Mouse (Mus musculus) midbrain, postnatal 0 days (tissue): ENCODE data around the gene Mrnip. TPM values are rescaled to one million over a fixed set of nuclear protein-coding genes. Genes with fewer than 3 reads are reported as not detected.

ENCODE experiments used
- ATAC-seq: fragments of 200-750 bp; cut with Nextera tagmentation; 2 replicates; pipeline ENCODE4 v1.8.0; 2017; ENCODE audit warnings: moderate number of reproducible peaks, mild to moderate bottlenecking, moderate TSS enrichment, moderate library complexity; ENCODE audit not compliant: low FRiP score
- DNase-seq: peaks from one replicate; pipeline ENCODE4 v3.0.0-alpha.2; 2015; ENCODE audit warnings: low spot score
- H3K27ac ChIP-seq: fragments of 300-500 bp; sonication (generic); 2 replicates; pipeline ENCODE4 v1.5.1; 2014; ENCODE audit warnings: low read depth, mild to moderate bottlenecking, low read length, mixed read lengths
- H3K27me3 ChIP-seq: fragments of 300-500 bp; sonication (generic); 2 replicates; pipeline ENCODE4 v1.6.1; 2014; ENCODE audit warnings: low read length, control low read depth, mixed read lengths; ENCODE audit not compliant: insufficient read depth
- H3K36me3 ChIP-seq: fragments of 300-500 bp; sonication (generic); 2 replicates; pipeline ENCODE4 v1.6.1; 2014; ENCODE audit warnings: low read length, control low read depth, mixed read lengths; ENCODE audit not compliant: insufficient read depth
- H3K4me1 ChIP-seq: fragments of 300-500 bp; sonication (generic); 2 replicates; pipeline ENCODE4 v1.6.1; 2014; ENCODE audit warnings: mild to moderate bottlenecking, control low read depth, antibody characterized with exemption, low read length, mixed read lengths; ENCODE audit not compliant: insufficient read depth
- H3K4me2 ChIP-seq: fragments of 300-500 bp; sonication (generic); 2 replicates; pipeline ENCODE4 v1.6.1; 2014; ENCODE audit warnings: low read depth, mild to moderate bottlenecking, low read length, mixed read lengths; ENCODE audit not compliant: poor library complexity, severe bottlenecking
- H3K4me3 ChIP-seq: fragments of 300-500 bp; sonication (generic); 2 replicates; pipeline ENCODE4 v1.5.1; 2014; ENCODE audit warnings: low read depth, mild to moderate bottlenecking, low read length, moderate library complexity
- H3K9ac ChIP-seq: fragments of 300-500 bp; sonication (generic); replicated peaks from 2 replicates; pipeline ENCODE4 v1.6.1; 2014; ENCODE audit warnings: mild to moderate bottlenecking, low read length, moderate library complexity, mixed read lengths; ENCODE audit not compliant: poor library complexity, severe bottlenecking
- H3K9me3 ChIP-seq: fragments of 300-500 bp; sonication (generic); 2 replicates; pipeline ENCODE4 v1.6.1; 2016; ENCODE audit warnings: low read length, control low read depth
- CTCF ChIP-seq: IDR thresholded peaks from 2 replicates; pipeline ENCODE4 v1.5.1; 2016; ENCODE audit warnings: antibody characterized with exemption, mild to moderate bottlenecking
- WGBS: fragments of 180-500 bp; shearing (Covaris S2); extraction: QIAGEN DNeasy Blood & Tissue Kit; methylation state at CpG from one replicate; pipeline ENCODE4 v1.1.7; 2014; 5-methylcytosine and 5-hydroxymethylcytosine counted together
- polyA plus RNA-seq: library from polyadenylated mRNA; unstranded; fragments of >200 nt; fragmentation: Nextera tagmentation; extraction: Ambion mirVana; gene quantifications from 2 replicates; pipeline ENCODE4 v1.2.1, GENCODE M21; 2015
- total RNA-seq: library from RNA; depleted of rRNA; stranded (reverse); fragments of >200 nt; gene quantifications from 2 replicates; pipeline ENCODE4 v1.2.3, GENCODE M21; 2014

The Mrnip gene
- total and polyA plus RNA-seq, 2 experiments from 2014 or later = 37.9 to 41.3 TPM

DNA sequence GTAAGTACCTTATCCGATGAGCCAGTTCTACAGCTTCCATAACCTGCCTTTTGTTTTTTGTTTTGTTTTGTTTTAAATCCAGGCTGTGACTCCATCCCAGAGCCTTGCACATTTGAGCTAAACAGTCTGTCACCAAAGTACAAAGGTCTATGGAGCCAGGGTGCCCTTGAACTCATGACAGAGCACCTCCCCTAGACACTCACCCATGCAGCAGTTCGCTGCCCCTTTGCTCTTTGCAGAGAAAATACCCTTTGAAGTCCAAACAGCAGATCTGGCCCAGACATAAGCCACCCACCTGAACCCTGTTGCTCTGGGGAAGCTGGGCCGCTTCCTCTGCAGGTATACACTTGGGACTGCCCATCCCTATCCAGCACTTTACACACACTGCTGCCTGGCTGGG lies 27.3 kb downstream of the Mrnip start:
- Histone ChIP-seq H3K4me2 (no peak overlapping the region), H3K36me3 (peaks cover 87% of the 10 kb centered on the region), H3K9ac (no peak overlapping the region), H3K4me1 (no peaks in the 10 kb centered on the region), H3K9me3 (no peaks in the 10 kb centered on the region), H3K27me3 (no peaks in the 10 kb centered on the region), H3K27ac (no peak overlapping the region), H3K4me3 (no peak overlapping the region)
- no peak for DNase-seq
- 93% methylated on average over 3 of the region's 3 CpGs for WGBS
- TF ChIP-seq CTCF = no peak
- ATAC-seq = no peak

DNA sequence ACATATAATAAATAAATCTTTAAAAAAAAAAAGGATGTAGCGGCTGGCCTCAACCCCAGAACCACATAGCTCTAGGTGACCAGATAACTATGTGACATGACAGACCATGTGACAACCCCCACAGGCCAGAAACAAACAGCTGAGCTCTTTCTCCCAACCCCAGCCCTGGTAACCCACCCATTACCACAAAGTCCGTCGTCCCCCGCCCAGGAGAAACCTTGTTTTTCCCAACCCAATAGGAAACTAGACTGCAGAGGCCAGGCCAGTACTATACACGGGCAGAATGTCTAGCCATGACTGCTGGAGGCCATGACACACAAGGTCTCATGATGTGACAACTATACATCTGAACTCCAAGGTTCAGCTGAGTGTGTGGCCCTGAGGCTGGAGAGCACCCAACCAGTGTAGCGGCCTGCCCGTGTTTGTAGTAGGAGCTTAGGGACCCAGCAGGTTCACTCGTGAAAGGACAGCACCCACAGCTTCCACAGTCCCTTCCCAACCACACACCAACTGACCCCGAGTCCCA lies 29.1 kb downstream of the Mrnip start:
- 93% methylated on average over 9 of the region's 9 CpGs for WGBS
- no peaks in the 10 kb centered on the region for H3K9me3 ChIP-seq
- H3K4me2 ChIP-seq = no peak overlapping the region
- H3K27me3 ChIP-seq = no peaks in the 10 kb centered on the region
- H3K4me1 ChIP-seq = no peaks in the 10 kb centered on the region
- H3K27ac ChIP-seq = no peak overlapping the region
- ATAC-seq (no peak), DNase-seq (no peak)
- H3K9ac ChIP-seq = no peak overlapping the region
- peaks cover 92% of the 10 kb centered on the region for H3K36me3 ChIP-seq
- H3K4me3 ChIP-seq = no peak overlapping the region
- TF ChIP-seq CTCF = no peak

- 90% methylated on average over 3 of the region's 3 CpGs for WGBS
- no peak for ATAC-seq
Measured at GRCm38 (mm10) chr11:50205434-50205833, 31.2 kb downstream of the Mrnip start.

GRCm38 (mm10) chr11:50206037-50206436 lies 31.8 kb downstream of the Mrnip start:
- DNase-seq = no peak
- WGBS = 97% methylated on average over 2 of the region's 2 CpGs
- no peaks in the 10 kb centered on the region for H3K27me3 ChIP-seq
- H3K4me1 ChIP-seq = peaks cover 6% of the 10 kb centered on the region; the same call in 1 of the 2 replicates
- peaks cover 68% of the 10 kb centered on the region for H3K36me3 ChIP-seq
- ATAC-seq = no peak
- no peaks in the 10 kb centered on the region for H3K9me3 ChIP-seq
- H3K4me3 ChIP-seq = no peak overlapping the region
- no peak for TF ChIP-seq CTCF
- H3K9ac ChIP-seq = no peak overlapping the region
- H3K27ac ChIP-seq = no peak overlapping the region
- no peak overlapping the region for H3K4me2 ChIP-seq

More at GRCm38 (mm10) chr11:50205434-50205833, 31.2 kb downstream of the Mrnip start:
- TF ChIP-seq CTCF = no peak
- Histone ChIP-seq H3K9ac (no peak overlapping the region), H3K4me1 (peaks cover 6% of the 10 kb centered on the region; the same call in 1 of the 2 replicates), H3K4me2 (no peak overlapping the region), H3K27me3 (no peaks in the 10 kb centered on the region), H3K9me3 (no peaks in the 10 kb centered on the region), H3K36me3 (peaks cover 74% of the 10 kb centered on the region), H3K27ac (no peak overlapping the region), H3K4me3 (no peak overlapping the region)
- no peak for DNase-seq

- TF ChIP-seq CTCF = no peak
- ATAC-seq (no peak), DNase-seq (no peak)
- 92% methylated on average over 14 of the region's 14 CpGs for WGBS
- Histone ChIP-seq H3K4me2 (no peak overlapping the region), H3K27ac (no peak overlapping the region), H3K4me1 (peaks cover 9% of the 10 kb centered on the region; the same call in 1 of the 2 replicates), H3K9ac (no peak overlapping the region), H3K9me3 (no peaks in the 10 kb centered on the region), H3K36me3 (peaks cover 55% of the 10 kb centered on the region), H3K4me3 (no peak overlapping the region), H3K27me3 (no peaks in the 10 kb centered on the region)
Measured at GRCm38 (mm10) chr11:50207344-50207743, 33.1 kb downstream of the Mrnip start.

DNA sequence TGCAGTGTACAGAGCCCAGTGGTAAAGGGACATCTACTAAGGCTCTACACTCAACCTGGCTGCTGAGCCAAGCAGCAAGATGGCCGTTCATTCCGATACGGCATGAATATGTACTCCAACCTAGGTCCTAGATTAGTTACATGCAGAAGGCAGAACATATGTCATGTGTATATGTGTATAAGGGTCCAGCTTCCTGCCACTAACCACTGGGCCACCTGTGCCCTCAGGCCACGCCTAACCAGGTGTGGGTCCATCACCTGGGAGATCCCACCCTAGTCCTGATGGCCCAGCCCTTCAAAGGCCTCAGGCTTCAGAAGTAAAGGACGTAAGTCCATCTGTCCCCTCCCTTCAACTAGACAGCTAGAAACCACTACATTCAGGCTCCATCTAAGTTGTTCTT lies 33.8 kb downstream of the Mrnip start:
- Histone ChIP-seq H3K4me1 (peaks cover 9% of the 10 kb centered on the region; the same call in 1 of the 2 replicates), H3K27me3 (no peaks in the 10 kb centered on the region), H3K4me3 (no peak overlapping the region), H3K9ac (no peak overlapping the region), H3K27ac (no peak overlapping the region), H3K36me3 (peaks cover 48% of the 10 kb centered on the region), H3K4me2 (no peak overlapping the region), H3K9me3 (no peaks in the 10 kb centered on the region)
- no peak for ATAC-seq
- no peak for DNase-seq
- 95% methylated on average over 5 of the region's 5 CpGs for WGBS
- no peak for TF ChIP-seq CTCF
